Mouse (Mus musculus) liver, postnatal 0 days (tissue): ENCODE measurements at regions not wholly inside any gene's neighbourhood (a gene's known extent, or its start where the extent isn't known, plus 50 kb on each side); places are given as distances from the start of the nearest gene placed in this dataset.

Experiments
- CTCF ChIP-seq: sonication (generic); IDR thresholded peaks from 2 replicates; pipeline ENCODE4 v1.5.1; 2016; ENCODE audit warnings: antibody characterized with exemption, low read depth
- EP300 ChIP-seq: IDR thresholded peaks from 2 replicates; pipeline ENCODE4 v1.6.1; 2016; ENCODE audit warnings: antibody characterized with exemption, low read depth, mild to moderate bottlenecking

DNA sequence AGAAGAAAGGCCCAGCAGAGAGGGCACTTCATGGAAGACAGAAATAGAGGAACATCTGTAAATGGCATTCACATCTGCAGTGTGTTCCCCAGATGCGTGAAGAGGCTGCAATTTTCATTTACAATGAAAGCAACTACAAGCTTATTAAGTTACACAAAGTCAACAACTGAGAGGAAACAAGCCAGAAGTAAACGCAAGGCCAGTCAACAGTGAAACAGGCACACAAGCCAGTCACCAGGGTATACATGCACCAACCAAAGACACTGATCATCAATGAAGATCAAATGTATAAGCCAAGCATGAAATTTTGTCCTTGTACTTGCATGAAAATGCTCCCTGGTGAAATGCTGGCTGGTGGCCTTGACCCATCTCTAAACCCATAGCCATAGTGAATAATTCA lies 84.4 kb upstream of the Tmtc1 start:
- TF ChIP-seq EP300: no peak
- TF ChIP-seq CTCF: no peak
